Mouse (Mus musculus) spleen, adult 2 months (tissue): ENCODE data around the gene Atp1b1.

ENCODE experiments used
- CTCF ChIP-seq: fragments of 200-500 bp; IDR thresholded peaks from 2 replicates; pipeline ENCODE4 v1.5.1; 2011; ENCODE audit warnings: mild to moderate bottlenecking, inconsistent platforms; ENCODE audit not compliant: insufficient read depth, insufficient read length, insufficient replicate concordance; ENCODE audit errors: extremely low read depth
- POLR2A ChIP-seq: fragments of 200-500 bp; IDR thresholded peaks from 2 replicates; pipeline ENCODE4 v1.6.1; 2011; ENCODE audit warnings: low read depth, low read length, inconsistent platforms

DNA sequence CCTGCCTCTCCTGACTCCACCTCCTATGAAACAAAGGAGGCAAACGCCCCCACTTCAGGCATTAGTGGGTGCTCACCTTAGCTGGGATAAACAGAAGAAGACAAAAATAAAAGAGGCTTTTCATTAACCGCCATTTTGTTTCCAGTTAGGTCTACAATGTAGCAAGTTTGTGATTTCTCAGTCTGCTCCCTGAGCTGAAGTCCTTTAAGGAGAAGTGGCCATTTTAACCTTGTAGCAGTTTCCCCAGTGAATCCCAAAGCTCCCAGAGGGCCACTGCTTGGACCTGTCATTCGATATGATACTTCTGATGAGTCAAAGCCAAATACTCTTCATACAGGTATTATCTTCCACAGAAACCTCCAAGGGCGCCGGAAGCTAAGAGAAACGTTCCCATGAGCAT is 10.6 kb downstream of the Atp1b1 start:
- TF ChIP-seq POLR2A = no peak
- TF ChIP-seq CTCF = no peak
